Mouse (Mus musculus): ENCODE measurements around the gene Gltpd2. TPM values are rescaled to one million over a fixed set of nuclear protein-coding genes. Genes with fewer than 3 reads are reported as not detected.
A peak's percentile ranks its signal among the peaks of the same experiment; 100 is the strongest.

Gltpd2 gene
- polyA plus RNA-seq, 1 experiment from 2014 or later, result 0.68 TPM

DNA sequence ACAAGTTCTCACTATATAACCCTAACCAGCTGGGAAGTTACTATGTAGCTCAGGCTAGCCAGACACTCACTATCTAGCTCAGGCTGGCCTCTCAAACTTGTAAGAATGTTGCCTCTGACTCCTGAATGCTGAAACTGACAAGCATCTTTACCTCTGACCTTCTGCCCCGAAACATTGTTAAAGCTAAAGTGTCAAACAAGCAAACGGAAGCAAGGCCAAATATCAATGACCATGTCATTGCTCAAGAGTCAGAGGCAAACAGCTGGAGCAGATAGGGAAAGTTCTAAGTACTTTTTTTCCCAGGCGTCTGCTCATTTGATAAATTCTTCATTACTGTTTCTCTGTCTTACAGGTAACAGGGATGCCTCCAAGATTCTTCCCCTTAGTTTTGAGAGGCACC, 17.0 kb upstream of the Gltpd2 start:
- Histone ChIP-seq H3K27ac (no peak overlapping the region), H3K27me3 (peaks cover 5% of the 10 kb centered on the region; the same call in 1 of the 2 replicates), H3K36me3 (no peaks in the 10 kb centered on the region), H3K9ac (replicated peaks) (no peak overlapping the region), H3K4me3 (replicated peaks) (no peak overlapping the region), H3K9me3 (no peaks in the 10 kb centered on the region), H3K4me2 (no peak overlapping the region), H3K4me1 (replicated peaks) (no peaks in the 10 kb centered on the region)
- 64% methylated on average over 3 of the region's 3 CpGs for WGBS
- no peak for ATAC-seq (ENCODE audit: insufficient number of reproducible peaks, insufficient read depth, low FRiP score, low TSS enrichment, low read depth)

DNA sequence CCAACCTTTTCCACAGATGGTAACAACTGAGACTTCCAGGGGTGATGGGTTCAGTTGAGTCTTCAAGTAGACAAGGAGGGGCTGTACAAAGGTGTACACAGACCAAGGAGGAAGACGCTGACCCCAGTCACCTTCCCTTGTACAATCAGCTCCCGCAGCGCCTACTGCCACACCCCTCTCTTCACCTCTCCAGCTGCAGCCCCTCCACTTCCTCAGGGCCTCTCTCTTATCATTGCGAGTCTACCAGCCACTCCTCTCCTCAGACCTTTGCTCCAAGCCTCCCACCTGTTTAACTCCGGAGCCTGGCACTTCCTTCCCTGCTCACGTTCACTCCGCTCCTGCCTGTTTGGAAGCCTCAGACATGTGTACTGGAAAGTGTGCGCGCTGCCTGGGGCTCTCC, 14.0 kb upstream of the Gltpd2 start, which contains the start of gene Tm4sf5:
TSS of gene Tm4sf5 (plus strand) at position 275 of the 400 bp plus-strand sequence.
- peaks cover 4% of the 10 kb centered on the region; the same call in 1 of the 2 replicates for H3K4me1 ChIP-seq (replicated peaks)
- H3K9ac ChIP-seq (replicated peaks), result no peak within 1 kb of the TSS
- no peak for ATAC-seq (ENCODE audit: insufficient number of reproducible peaks, insufficient read depth, low FRiP score, low TSS enrichment, low read depth)
- no peaks in the 10 kb centered on the region for H3K36me3 ChIP-seq
- H3K27ac ChIP-seq, result no peak within 1 kb of the TSS
- WGBS, result 71% methylated on average over 9 of the region's 9 CpGs
- H3K4me2 ChIP-seq, result no peak within 1 kb of the TSS
- H3K9me3 ChIP-seq, result no peaks in the 10 kb centered on the region
- H3K4me3 ChIP-seq (replicated peaks), result no peak within 1 kb of the TSS
- peaks cover 13% of the 10 kb centered on the region for H3K27me3 ChIP-seq

DNA sequence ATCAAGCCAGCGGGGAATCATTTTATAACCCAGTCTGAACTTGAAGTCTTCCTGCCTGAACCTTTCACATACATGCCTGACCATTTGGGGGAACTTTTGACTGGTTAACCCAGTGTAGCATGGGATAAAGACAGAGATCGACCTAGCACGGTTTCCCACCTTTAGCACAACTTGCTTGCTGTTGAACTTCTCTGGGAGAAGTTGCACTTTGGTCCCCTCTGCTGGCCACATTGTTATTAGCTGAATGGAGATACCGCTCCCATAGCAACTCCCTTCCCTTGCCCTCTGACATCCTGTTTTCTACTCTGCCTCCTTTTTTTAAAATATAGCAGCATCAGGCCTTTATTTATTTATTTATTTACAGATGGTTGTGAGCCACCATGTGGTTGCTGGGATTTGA, 12.6 kb upstream of the Gltpd2 start:
- Histone ChIP-seq H3K4me3 (replicated peaks) (no peak overlapping the region), H3K4me1 (replicated peaks) (peaks cover 4% of the 10 kb centered on the region; the same call in 1 of the 2 replicates), H3K4me2 (no peak overlapping the region), H3K36me3 (no peaks in the 10 kb centered on the region), H3K9me3 (no peaks in the 10 kb centered on the region), H3K9ac (replicated peaks) (no peak overlapping the region), H3K27me3 (peaks cover 13% of the 10 kb centered on the region), H3K27ac (no peak overlapping the region)
- 27% methylated on average over 4 of the region's 4 CpGs for WGBS
- ATAC-seq (ENCODE audit: insufficient number of reproducible peaks, insufficient read depth, low FRiP score, low TSS enrichment, low read depth), result no peak

DNA sequence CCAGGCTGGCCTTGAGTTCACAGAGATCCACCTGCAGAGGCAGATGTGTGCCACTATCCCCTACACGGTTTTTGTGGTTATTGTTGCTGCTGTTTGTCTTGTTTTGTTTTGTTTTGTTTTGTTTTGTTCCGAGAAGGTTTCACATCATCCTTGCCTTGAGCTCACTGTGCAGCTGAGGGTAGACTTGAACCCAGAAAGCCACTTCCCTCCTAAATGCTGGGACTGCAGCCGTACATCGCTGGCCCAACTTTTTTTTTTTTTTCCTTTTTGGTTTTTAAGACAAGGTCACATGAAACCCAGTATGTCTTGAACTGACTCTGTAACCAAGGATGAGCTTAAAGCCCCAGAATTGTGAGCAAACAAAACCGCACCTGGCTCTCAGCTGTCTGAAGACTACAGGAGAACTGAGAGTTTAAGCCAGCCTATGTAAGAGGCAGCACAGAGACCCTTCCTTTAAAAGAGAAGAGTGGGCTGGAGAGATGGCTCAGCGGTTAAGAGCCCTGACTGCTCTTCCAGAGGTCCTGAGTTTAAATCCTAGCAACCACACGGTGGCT, 12.0 kb upstream of the Gltpd2 start:
- Histone ChIP-seq H3K4me2 (no peak overlapping the region), H3K4me1 (replicated peaks) (peaks cover 4% of the 10 kb centered on the region; the same call in 1 of the 2 replicates), H3K4me3 (replicated peaks) (no peak overlapping the region), H3K27ac (no peak overlapping the region), H3K9me3 (no peaks in the 10 kb centered on the region), H3K36me3 (no peaks in the 10 kb centered on the region), H3K9ac (replicated peaks) (no peak overlapping the region), H3K27me3 (peaks cover 13% of the 10 kb centered on the region)
- no peak for ATAC-seq (ENCODE audit: insufficient number of reproducible peaks, insufficient read depth, low FRiP score, low TSS enrichment, low read depth)
- 77% methylated on average over 7 of the region's 7 CpGs for WGBS

DNA sequence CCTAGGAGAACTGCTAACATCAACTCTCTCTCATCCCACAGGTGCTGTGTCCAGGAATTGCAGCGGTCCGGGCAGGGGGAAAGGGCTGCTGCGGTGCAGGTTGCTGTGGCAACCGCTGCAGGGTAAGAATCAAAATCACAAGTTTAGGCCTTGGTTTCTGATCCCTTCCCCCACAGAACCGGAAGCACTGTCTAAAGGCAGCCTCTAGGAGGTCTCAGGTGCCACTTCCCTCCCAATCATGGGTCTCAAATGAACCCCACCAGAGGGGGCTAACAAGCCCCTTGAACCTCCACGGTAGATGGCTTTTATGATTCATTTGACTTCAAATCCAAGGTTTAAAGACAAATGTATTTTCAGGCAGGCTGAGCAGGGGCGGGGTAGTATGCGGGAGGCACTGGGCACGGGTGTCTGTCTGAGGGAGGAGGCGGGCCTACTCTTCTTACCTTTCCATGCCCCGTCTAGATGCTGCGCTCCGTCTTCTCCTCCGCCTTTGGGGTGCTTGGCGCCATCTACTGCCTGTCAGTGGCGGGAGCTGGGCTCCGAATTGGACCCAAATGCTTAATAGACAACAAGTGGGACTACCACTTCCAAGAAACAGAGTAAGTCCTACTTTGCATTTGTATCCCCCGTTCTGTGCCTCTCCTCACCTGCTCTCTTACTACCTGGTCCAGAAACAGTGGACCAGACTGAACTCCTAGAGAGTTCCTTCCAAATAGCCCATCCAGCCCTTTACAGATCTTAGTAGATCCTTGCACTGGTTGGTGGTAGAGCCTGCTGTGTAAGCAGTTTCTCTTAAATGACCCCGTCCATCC, 9.0 kb upstream of the Gltpd2 start:
- 8% methylated on average over 19 of the region's 19 CpGs for WGBS
- Histone ChIP-seq H3K27me3 (peaks cover 13% of the 10 kb centered on the region), H3K9me3 (no peaks in the 10 kb centered on the region), H3K4me2 (peak overlapping the region; percentile 45), H3K27ac (no peak overlapping the region), H3K36me3 (no peaks in the 10 kb centered on the region), H3K4me3 (replicated peaks) (0 out of 2 replicates have a peak overlapping the region, but pooled peaks have one; percentile 19), H3K4me1 (replicated peaks) (peaks cover 4% of the 10 kb centered on the region; the same call in 1 of the 2 replicates), H3K9ac (replicated peaks) (peak overlapping the region; percentile 18; the same call in 1 of the 2 replicates)
- no peak for ATAC-seq (ENCODE audit: insufficient number of reproducible peaks, insufficient read depth, low FRiP score, low TSS enrichment, low read depth)

DNA sequence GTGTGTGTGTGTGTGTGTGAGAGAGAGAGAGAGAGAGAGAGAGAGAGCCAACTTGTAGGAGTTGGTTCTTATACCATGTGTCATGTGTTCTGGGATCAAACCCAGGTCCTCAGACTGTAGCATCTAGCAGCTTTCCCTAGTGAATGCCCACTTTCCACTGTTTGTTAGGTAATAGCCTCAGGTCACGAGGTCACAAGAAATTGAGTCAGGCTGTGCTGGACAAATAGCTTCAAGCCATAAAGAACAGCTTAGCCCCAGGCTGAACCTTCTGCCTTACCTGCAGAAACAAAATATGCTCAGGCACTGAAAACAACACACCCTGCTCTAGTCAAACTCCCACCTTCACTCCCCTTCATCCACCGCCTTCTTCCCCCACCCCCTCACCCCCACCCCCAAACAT, 7.8 kb upstream of the Gltpd2 start:
- Histone ChIP-seq H3K4me2 (no peak overlapping the region), H3K9ac (replicated peaks) (no peak overlapping the region), H3K27me3 (peaks cover 8% of the 10 kb centered on the region; the same call in 1 of the 2 replicates), H3K36me3 (no peaks in the 10 kb centered on the region), H3K27ac (no peak overlapping the region), H3K4me1 (replicated peaks) (peaks cover 4% of the 10 kb centered on the region; the same call in 1 of the 2 replicates), H3K4me3 (replicated peaks) (no peak overlapping the region), H3K9me3 (no peaks in the 10 kb centered on the region)
- ATAC-seq (ENCODE audit: insufficient number of reproducible peaks, insufficient read depth, low FRiP score, low TSS enrichment, low read depth), result no peak
- WGBS, result 57% methylated on average over 2 of the region's 2 CpGs

DNA sequence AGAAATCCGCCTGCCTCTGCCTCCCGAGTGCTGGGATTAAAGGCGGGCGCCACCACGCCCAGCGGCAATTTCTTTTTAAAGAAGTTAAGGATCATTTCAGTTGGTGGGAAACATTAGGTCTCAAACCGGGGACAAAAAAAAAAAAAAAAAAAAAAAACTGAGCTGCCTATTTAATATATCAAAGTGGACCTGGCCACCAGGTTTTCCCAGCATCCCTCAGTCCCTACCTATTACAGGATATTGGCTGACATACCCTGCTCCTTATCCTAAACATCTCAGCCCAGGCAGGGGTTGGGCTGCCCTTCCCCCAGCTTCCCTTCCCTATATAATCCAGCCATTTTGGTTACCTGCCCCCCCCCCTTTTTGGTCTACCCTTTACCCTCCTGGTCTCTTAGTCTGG, 7.2 kb upstream of the Gltpd2 start:
- 89% methylated on average over 7 of the region's 7 CpGs for whole genome bisulfite sequencing
- ATAC-seq (ENCODE audit: insufficient number of reproducible peaks, insufficient read depth, low FRiP score, low TSS enrichment, low read depth), result no peak
- H3K27me3 ChIP-seq, result peaks cover 8% of the 10 kb centered on the region; the same call in 1 of the 2 replicates
- H3K9ac ChIP-seq (replicated peaks), result no peak overlapping the region
- H3K36me3 ChIP-seq, result no peaks in the 10 kb centered on the region
- H3K27ac ChIP-seq, result no peak overlapping the region
- H3K4me2 ChIP-seq, result no peak overlapping the region
- no peaks in the 10 kb centered on the region for H3K9me3 ChIP-seq
- no peak overlapping the region for H3K4me3 ChIP-seq (replicated peaks)
- peaks cover 4% of the 10 kb centered on the region; the same call in 1 of the 2 replicates for H3K4me1 ChIP-seq (replicated peaks)

DNA sequence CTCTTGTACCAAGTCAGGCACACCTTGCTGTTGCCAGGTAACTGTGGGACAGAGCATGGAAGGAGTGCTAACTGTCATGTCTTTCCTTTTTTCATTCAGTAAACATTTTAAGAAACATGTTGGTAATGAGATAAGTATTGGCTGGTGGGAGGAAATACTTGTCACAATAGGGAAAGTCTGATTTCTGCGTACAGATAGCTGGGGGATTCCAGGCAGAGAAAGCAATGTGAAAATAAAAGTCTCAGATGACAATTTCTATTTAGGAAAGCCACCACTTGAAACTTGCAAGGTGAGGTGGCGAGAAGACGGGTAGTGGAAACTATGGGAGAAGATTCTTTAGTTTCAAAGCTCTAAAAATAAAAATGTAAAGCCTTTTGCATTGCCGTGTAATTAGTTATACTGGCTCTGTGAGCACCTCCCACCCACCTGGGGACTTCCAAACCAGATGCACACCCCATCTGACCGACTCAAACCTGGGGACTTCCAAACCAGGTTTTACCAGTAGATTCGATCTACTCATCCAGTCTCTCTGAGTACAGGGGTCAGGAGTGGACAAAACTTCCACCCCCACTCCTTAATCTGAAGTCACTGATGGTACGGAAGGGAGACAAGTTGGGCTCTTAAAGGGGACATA, 6.2 kb upstream of the Gltpd2 start:
- no peak for ATAC-seq (ENCODE audit: insufficient number of reproducible peaks, insufficient read depth, low FRiP score, low TSS enrichment, low read depth)
- H3K9ac ChIP-seq (replicated peaks), result no peak overlapping the region
- H3K4me1 ChIP-seq (replicated peaks), result peaks cover 4% of the 10 kb centered on the region; the same call in 1 of the 2 replicates
- H3K27ac ChIP-seq, result no peak overlapping the region
- peaks cover 8% of the 10 kb centered on the region; the same call in 1 of the 2 replicates for H3K27me3 ChIP-seq
- WGBS, result 82% methylated on average over 7 of the region's 7 CpGs
- H3K4me3 ChIP-seq (replicated peaks), result no peak overlapping the region
- H3K36me3 ChIP-seq, result no peaks in the 10 kb centered on the region
- no peak overlapping the region for H3K4me2 ChIP-seq
- no peaks in the 10 kb centered on the region for H3K9me3 ChIP-seq

DNA sequence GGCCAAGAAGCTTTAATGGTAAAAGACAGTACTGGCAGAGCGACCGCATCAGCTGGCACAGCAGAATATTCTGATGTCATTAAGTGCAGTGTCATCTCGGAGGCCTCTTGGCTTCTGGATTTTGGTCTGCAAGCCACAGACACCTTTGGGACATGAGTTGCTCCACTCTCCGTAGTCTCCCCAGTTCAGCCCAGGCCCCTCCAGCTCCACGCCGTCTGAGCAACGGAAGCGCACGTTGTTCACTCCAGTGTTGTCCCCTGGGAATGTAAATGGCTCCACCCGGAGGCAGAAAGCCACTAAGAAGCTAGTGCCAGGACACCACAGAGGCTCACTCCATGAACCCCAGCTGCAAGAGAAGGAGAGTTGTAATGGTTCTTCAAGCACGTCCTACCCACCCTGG, 5.5 kb upstream of the Gltpd2 start:
- H3K4me3 ChIP-seq (replicated peaks), result no peak overlapping the region
- H3K4me1 ChIP-seq (replicated peaks), result peaks cover 4% of the 10 kb centered on the region; the same call in 1 of the 2 replicates
- no peak for ATAC-seq (ENCODE audit: insufficient number of reproducible peaks, insufficient read depth, low FRiP score, low TSS enrichment, low read depth)
- no peak overlapping the region for H3K27ac ChIP-seq
- peaks cover 8% of the 10 kb centered on the region; the same call in 1 of the 2 replicates for H3K27me3 ChIP-seq
- no peaks in the 10 kb centered on the region for H3K9me3 ChIP-seq
- H3K4me2 ChIP-seq, result no peak overlapping the region
- no peaks in the 10 kb centered on the region for H3K36me3 ChIP-seq
- H3K9ac ChIP-seq (replicated peaks), result no peak overlapping the region
- 63% methylated on average over 11 of the region's 11 CpGs for WGBS

DNA sequence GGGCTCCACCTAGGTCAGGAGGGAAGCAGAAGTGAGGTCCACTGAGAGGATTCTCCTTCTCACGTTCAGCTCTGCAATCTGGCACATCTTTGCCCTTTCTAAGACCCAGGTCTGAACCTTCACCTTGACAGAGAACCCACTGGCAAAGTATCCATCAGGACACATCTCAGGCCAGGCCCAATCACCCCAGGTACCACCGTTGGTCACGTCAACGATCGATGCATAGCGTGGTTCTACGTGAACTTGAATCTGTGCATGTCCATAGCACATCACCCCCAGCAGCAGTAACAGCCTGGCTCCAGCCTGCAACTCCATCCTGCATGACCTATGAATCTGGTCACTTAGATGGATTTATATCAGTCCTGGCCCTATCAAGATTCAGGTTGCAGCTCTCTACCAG, 4.7 kb upstream of the Gltpd2 start, which contains the start of gene Vmo1:
TSS of gene Vmo1 (minus strand) at position 329 of the 400 bp plus-strand sequence.
- Histone ChIP-seq H3K36me3 (no peaks in the 10 kb centered on the region), H3K9me3 (no peaks in the 10 kb centered on the region), H3K27me3 (0 out of 2 replicates have a peak, but pooled peaks cover 3% of the 10 kb centered on the region), H3K4me1 (replicated peaks) (peaks cover 4% of the 10 kb centered on the region; the same call in 1 of the 2 replicates), H3K4me2 (no peak within 1 kb of the TSS), H3K27ac (no peak within 1 kb of the TSS), H3K4me3 (replicated peaks) (no peak within 1 kb of the TSS), H3K9ac (replicated peaks) (no peak within 1 kb of the TSS)
- 90% methylated on average over 7 of the region's 7 CpGs for WGBS
- no peak for ATAC-seq (ENCODE audit: insufficient number of reproducible peaks, insufficient read depth, low FRiP score, low TSS enrichment, low read depth)

DNA sequence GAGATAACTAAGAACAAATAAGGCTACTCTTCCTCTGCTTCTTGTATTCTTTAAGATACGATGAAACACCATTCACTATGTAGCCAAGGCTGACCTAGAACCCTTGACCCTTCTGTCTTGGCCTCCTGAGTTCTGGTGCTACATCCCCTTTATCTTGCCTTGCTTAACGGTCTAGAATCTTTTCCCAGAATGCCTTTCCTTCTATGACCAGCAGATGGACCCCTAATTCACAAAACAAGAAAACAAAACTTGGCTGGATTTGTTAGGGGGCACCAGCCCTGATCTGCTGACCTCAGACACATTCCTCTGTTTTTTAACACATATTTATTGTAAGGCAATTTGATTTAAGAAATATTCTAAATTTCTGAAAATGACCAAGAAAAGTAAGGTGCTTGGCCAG, 2.6 kb upstream of the Gltpd2 start:
- Histone ChIP-seq H3K27me3 (peaks cover 11% of the 10 kb centered on the region), H3K4me2 (no peak overlapping the region), H3K36me3 (no peaks in the 10 kb centered on the region), H3K4me3 (replicated peaks) (no peak overlapping the region), H3K27ac (no peak overlapping the region), H3K9me3 (no peaks in the 10 kb centered on the region), H3K9ac (replicated peaks) (no peak overlapping the region), H3K4me1 (replicated peaks) (peaks cover 10% of the 10 kb centered on the region; the same call in 1 of the 2 replicates)
- 13% methylated on average over 2 of the region's 2 CpGs for WGBS
- ATAC-seq (ENCODE audit: insufficient number of reproducible peaks, insufficient read depth, low FRiP score, low TSS enrichment, low read depth), result no peak
